Mouse (Mus musculus): ENCODE results near the gene Nop10. TPM values are rescaled to one million over a fixed set of nuclear protein-coding genes. Genes with fewer than 3 reads are reported as not detected.
"Not testable (repeated sequence)": the region's sequence is repeated elsewhere in the genome, so short reads cannot be mapped to it uniquely, and the experiment has no call there.

Gene Nop10
- total RNA-seq, 1 experiment = 308 TPM

- Histone ChIP-seq H3K4me3 (ENCODE audit: insufficient read depth in 1 of 2, low read depth in 1 of 2, low read length in 2 of 2, poor library complexity in 1 of 2, severe bottlenecking in 1 of 2) (no peak overlapping the region), H3K27ac (ENCODE audit: insufficient read depth, low read depth, low read length, poor library complexity, severe bottlenecking) (no peak overlapping the region), H3K36me3 (ENCODE audit: control insufficient read depth, insufficient read depth, low read length, poor library complexity, severe bottlenecking) (no peaks in the 10 kb centered on the region), H3K9me3 (ENCODE audit: control insufficient read depth, insufficient read depth, low read depth, low read length) (no peaks in the 10 kb centered on the region), H3K4me1 (ENCODE audit: control insufficient read depth in 2 of 2, insufficient read depth in 2 of 2, low read length in 2 of 2, poor library complexity in 1 of 2) (no peaks in the 10 kb centered on the region), H3K9ac (ENCODE audit: insufficient read depth, low read depth, low read length, poor library complexity, severe bottlenecking) (no peak overlapping the region)
- no peak for TF ChIP-seq CHD2 (IDR thresholded peaks at IDR 0.05; ENCODE audit: low read depth, low read length)
- no peak for DNase-seq (ENCODE audit: low read depth, low spot score)
- in situ Hi-C loops (cut with MboI; ENCODE audit: low sequenced_read_pairs in 2 of 2, unreplicated experiment in 2 of 2) = no loop called here
Observed at GRCm38 (mm10) chr2:112273474-112273873, 11.7 kb downstream of the Nop10 start.

GRCm38 (mm10) chr2:112276870-112277269 is 15.1 kb downstream of the Nop10 start:
- Histone ChIP-seq H3K4me3 (ENCODE audit: insufficient read depth in 1 of 2, low read depth in 1 of 2, low read length in 2 of 2, poor library complexity in 1 of 2, severe bottlenecking in 1 of 2) (no peak overlapping the region), H3K36me3 (ENCODE audit: control insufficient read depth, insufficient read depth, low read length, poor library complexity, severe bottlenecking) (no peaks in the 10 kb centered on the region), H3K9me3 (ENCODE audit: control insufficient read depth, insufficient read depth, low read depth, low read length) (no peaks in the 10 kb centered on the region), H3K4me1 (ENCODE audit: control insufficient read depth in 2 of 2, insufficient read depth in 2 of 2, low read length in 2 of 2, poor library complexity in 1 of 2) (no peaks in the 10 kb centered on the region), H3K27ac (ENCODE audit: insufficient read depth, low read depth, low read length, poor library complexity, severe bottlenecking) (no peak overlapping the region), H3K9ac (ENCODE audit: insufficient read depth, low read depth, low read length, poor library complexity, severe bottlenecking) (no peak overlapping the region)
- in situ Hi-C loops (cut with MboI; ENCODE audit: low sequenced_read_pairs in 2 of 2, unreplicated experiment in 2 of 2) = no loop called here
- no peak for TF ChIP-seq ZNF384 (IDR thresholded peaks at IDR 0.05; ENCODE audit: low read depth, low read length)
- no peak for TF ChIP-seq HCFC1 (IDR thresholded peaks at IDR 0.05; ENCODE audit: borderline replicate concordance, insufficient read depth, low read length)
- TF ChIP-seq ZC3H11A (IDR thresholded peaks at IDR 0.05; ENCODE audit: borderline replicate concordance, low read depth, low read length) = no peak
- no peak for TF ChIP-seq MAFK (IDR thresholded peaks at IDR 0.05; ENCODE audit: insufficient read depth, low read depth, low read length)
- no peak for TF ChIP-seq CHD2 (IDR thresholded peaks at IDR 0.05; ENCODE audit: low read depth, low read length)
- no peak for DNase-seq (ENCODE audit: low read depth, low spot score)

- no peak overlapping the region for H3K9ac ChIP-seq (ENCODE audit: insufficient read depth, low read depth, low read length, poor library complexity, severe bottlenecking)
- TF ChIP-seq CHD2 (IDR thresholded peaks at IDR 0.05; ENCODE audit: low read depth, low read length) (no peak), HCFC1 (IDR thresholded peaks at IDR 0.05; ENCODE audit: borderline replicate concordance, insufficient read depth, low read length) (no peak), ZNF384 (IDR thresholded peaks at IDR 0.05; ENCODE audit: low read depth, low read length) (no peak)
- H3K27ac ChIP-seq (ENCODE audit: insufficient read depth, low read depth, low read length, poor library complexity, severe bottlenecking) = no peak overlapping the region
- DNase-seq (ENCODE audit: low read depth, low spot score) = no peak
- H3K4me1 ChIP-seq (ENCODE audit: control insufficient read depth in 2 of 2, insufficient read depth in 2 of 2, low read length in 2 of 2, poor library complexity in 1 of 2) = peaks cover 0 to 5% of the 10 kb centered on the region in 2 experiments; a peak in 1 of 4 replicates
- no peaks in the 10 kb centered on the region for H3K9me3 ChIP-seq (ENCODE audit: control insufficient read depth, insufficient read depth, low read depth, low read length)
- no peak overlapping the region for H3K4me3 ChIP-seq (ENCODE audit: insufficient read depth in 1 of 2, low read depth in 1 of 2, low read length in 2 of 2, poor library complexity in 1 of 2, severe bottlenecking in 1 of 2)
- no peaks in the 10 kb centered on the region for H3K36me3 ChIP-seq (ENCODE audit: control insufficient read depth, insufficient read depth, low read length, poor library complexity, severe bottlenecking)
- in situ Hi-C loops (cut with MboI; ENCODE audit: low sequenced_read_pairs in 2 of 2, unreplicated experiment in 2 of 2) = no loop called here
Observed at GRCm38 (mm10) chr2:112282846-112283245, 21.1 kb downstream of the Nop10 start.

DNA sequence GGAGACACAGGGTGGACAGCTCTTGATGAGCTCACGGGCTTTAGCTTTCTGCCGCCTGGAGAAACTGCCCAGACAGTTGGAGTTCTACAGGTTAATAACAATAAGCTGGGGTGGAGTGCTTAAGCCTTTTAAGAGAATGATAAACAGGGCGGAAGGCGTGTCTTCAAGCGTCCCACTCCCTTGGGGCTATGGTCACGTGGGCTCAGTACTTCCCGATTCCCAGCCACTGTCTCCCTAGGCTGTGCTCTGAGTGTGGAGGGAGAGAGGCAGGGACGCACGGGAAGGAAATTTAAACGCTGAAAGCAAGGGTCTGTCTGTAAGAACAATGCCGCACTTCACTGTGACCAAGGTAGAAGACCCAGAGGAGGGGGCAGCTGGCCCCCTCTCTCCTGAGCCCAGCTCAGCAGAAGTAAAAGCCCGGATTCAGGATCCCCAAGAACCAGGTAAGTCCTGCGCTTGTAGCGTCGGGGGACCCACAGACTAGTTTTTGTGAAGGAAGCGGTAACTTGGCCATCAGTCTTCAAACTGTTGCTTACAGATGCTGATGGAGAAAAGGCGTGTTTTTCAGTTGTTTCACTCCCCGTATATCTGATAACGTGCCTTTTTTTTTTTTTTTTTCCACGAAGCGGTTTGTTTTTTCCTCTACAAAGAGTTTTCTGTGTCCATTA is 22.8 kb downstream of the Nop10 start:
- Histone ChIP-seq H3K9me3 (ENCODE audit: control insufficient read depth, insufficient read depth, low read depth, low read length) (no peaks in the 10 kb centered on the region), H3K4me1 (ENCODE audit: control insufficient read depth in 2 of 2, insufficient read depth in 2 of 2, low read length in 2 of 2, poor library complexity in 1 of 2) (peaks cover 0 to 5% of the 10 kb centered on the region in 2 experiments; a peak in 1 of 4 replicates), H3K27ac (ENCODE audit: insufficient read depth, low read depth, low read length, poor library complexity, severe bottlenecking) (peak overlapping the region; percentile 53; the same call in 1 of the 2 replicates), H3K9ac (ENCODE audit: insufficient read depth, low read depth, low read length, poor library complexity, severe bottlenecking) (peak overlapping the region; percentile 90), H3K36me3 (ENCODE audit: control insufficient read depth, insufficient read depth, low read length, poor library complexity, severe bottlenecking) (no peaks in the 10 kb centered on the region), H3K4me3 (ENCODE audit: insufficient read depth in 1 of 2, low read depth in 1 of 2, low read length in 2 of 2, poor library complexity in 1 of 2, severe bottlenecking in 1 of 2) (peak overlapping the region; percentile 71 to 88)
- in situ Hi-C loops (cut with MboI; ENCODE audit: low sequenced_read_pairs in 2 of 2, unreplicated experiment in 2 of 2) = no loop called here
- DNase-seq (ENCODE audit: low read depth, low spot score) = peak; percentile 88
- no peak for TF ChIP-seq ZNF384 (IDR thresholded peaks at IDR 0.05; ENCODE audit: low read depth, low read length)
- TF ChIP-seq CHD2 (IDR thresholded peaks at IDR 0.05; ENCODE audit: low read depth, low read length) = no peak
- no peak for TF ChIP-seq ZC3H11A (IDR thresholded peaks at IDR 0.05; ENCODE audit: borderline replicate concordance, low read depth, low read length)
- no peak for TF ChIP-seq MAFK (IDR thresholded peaks at IDR 0.05; ENCODE audit: insufficient read depth, low read depth, low read length)
- no peak for TF ChIP-seq HCFC1 (IDR thresholded peaks at IDR 0.05; ENCODE audit: borderline replicate concordance, insufficient read depth, low read length)

DNA sequence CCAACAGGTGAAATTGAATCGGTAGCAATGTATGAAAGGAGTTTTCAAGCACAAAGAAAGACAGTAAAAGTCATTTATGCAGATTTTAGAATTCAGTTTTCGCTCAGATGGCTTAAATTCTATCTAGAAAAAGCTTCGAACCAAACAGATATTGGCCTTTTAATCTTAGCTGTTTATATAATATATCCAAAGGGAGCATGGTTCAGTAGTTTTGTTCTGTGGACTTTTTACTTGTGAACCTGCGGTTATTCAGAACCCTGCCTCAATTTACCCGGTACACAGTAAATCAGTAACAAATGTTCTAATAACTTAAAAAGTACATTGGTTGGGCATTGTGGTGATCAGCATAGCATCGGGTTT is 23.3 kb downstream of the Nop10 start:
- Histone ChIP-seq H3K4me3 (ENCODE audit: insufficient read depth in 1 of 2, low read depth in 1 of 2, low read length in 2 of 2, poor library complexity in 1 of 2, severe bottlenecking in 1 of 2) (peak overlapping the region; percentile 71 to 88; a peak in 3 of 4 replicates), H3K4me1 (ENCODE audit: control insufficient read depth in 2 of 2, insufficient read depth in 2 of 2, low read length in 2 of 2, poor library complexity in 1 of 2) (peaks cover 0 to 5% of the 10 kb centered on the region in 2 experiments; a peak in 1 of 4 replicates), H3K9ac (ENCODE audit: insufficient read depth, low read depth, low read length, poor library complexity, severe bottlenecking) (no peak overlapping the region), H3K36me3 (ENCODE audit: control insufficient read depth, insufficient read depth, low read length, poor library complexity, severe bottlenecking) (no peaks in the 10 kb centered on the region), H3K27ac (ENCODE audit: insufficient read depth, low read depth, low read length, poor library complexity, severe bottlenecking) (no peak overlapping the region), H3K9me3 (ENCODE audit: control insufficient read depth, insufficient read depth, low read depth, low read length) (no peaks in the 10 kb centered on the region)
- in situ Hi-C loops (cut with MboI; ENCODE audit: low sequenced_read_pairs in 2 of 2, unreplicated experiment in 2 of 2) = no loop called here
- TF ChIP-seq HCFC1 (IDR thresholded peaks at IDR 0.05; ENCODE audit: borderline replicate concordance, insufficient read depth, low read length) (no peak), ZC3H11A (IDR thresholded peaks at IDR 0.05; ENCODE audit: borderline replicate concordance, low read depth, low read length) (no peak), ZNF384 (IDR thresholded peaks at IDR 0.05; ENCODE audit: low read depth, low read length) (no peak), MAFK (IDR thresholded peaks at IDR 0.05; ENCODE audit: insufficient read depth, low read depth, low read length) (no peak), CHD2 (IDR thresholded peaks at IDR 0.05; ENCODE audit: low read depth, low read length) (no peak)
- no peak for DNase-seq (ENCODE audit: low read depth, low spot score)

- H3K9me3 ChIP-seq (ENCODE audit: control insufficient read depth, insufficient read depth, low read depth, low read length); DNase-seq (ENCODE audit: low read depth, low spot score); H3K27ac ChIP-seq (ENCODE audit: insufficient read depth, low read depth, low read length, poor library complexity, severe bottlenecking); H3K36me3 ChIP-seq (ENCODE audit: control insufficient read depth, insufficient read depth, low read length, poor library complexity, severe bottlenecking); H3K9ac ChIP-seq (ENCODE audit: insufficient read depth, low read depth, low read length, poor library complexity, severe bottlenecking); in situ Hi-C loops (cut with MboI; ENCODE audit: low sequenced_read_pairs in 2 of 2, unreplicated experiment in 2 of 2); H3K4me3 ChIP-seq (ENCODE audit: insufficient read depth in 1 of 2, low read depth in 1 of 2, low read length in 2 of 2, poor library complexity in 1 of 2, severe bottlenecking in 1 of 2); H3K4me1 ChIP-seq (ENCODE audit: control insufficient read depth in 2 of 2, insufficient read depth in 2 of 2, low read length in 2 of 2, poor library complexity in 1 of 2): not testable (repeated sequence)
Observed at GRCm38 (mm10) chr2:112286062-112286461, 24.3 kb downstream of the Nop10 start.
